Mouse (Mus musculus) stomach, postnatal 0 days (tissue): Measurements from ENCODE around the gene Cgas. TPM values are rescaled to one million over a fixed set of nuclear protein-coding genes. Genes with fewer than 3 reads are reported as not detected.
A peak's percentile ranks its signal among the peaks of the same experiment; 100 is the strongest.

Source experiments
- ATAC-seq: fragments of 200-750 bp; cut with Nextera tagmentation; 2 replicates; pipeline ENCODE4 v1.8.0; 2017; ENCODE audit not compliant: low FRiP score, low TSS enrichment
- DNase-seq: peaks from one replicate; pipeline ENCODE4 v3.0.0-alpha.2; 2016; ENCODE audit warnings: low spot score
- H3K27ac ChIP-seq: fragments of 300-500 bp; sonication (generic); replicated peaks from 2 replicates; pipeline ENCODE4 v1.5.1; 2014; ENCODE audit warnings: mild to moderate bottlenecking, control low read depth
- H3K27me3 ChIP-seq: fragments of 300-500 bp; sonication (generic); 2 replicates; pipeline ENCODE4 v1.6.1; 2014; ENCODE audit warnings: low read length; ENCODE audit not compliant: control insufficient read depth, insufficient read depth
- H3K36me3 ChIP-seq: fragments of 300-500 bp; sonication (generic); 2 replicates; pipeline ENCODE4 v1.6.1; 2014; ENCODE audit warnings: low read length, mixed read lengths; ENCODE audit not compliant: control insufficient read depth, insufficient read depth
- H3K4me1 ChIP-seq: fragments of 300-500 bp; sonication (generic); replicated peaks from 2 replicates; pipeline ENCODE4 v1.6.1; 2014; ENCODE audit warnings: antibody characterized with exemption; ENCODE audit not compliant: control insufficient read depth, insufficient read depth
- H3K4me2 ChIP-seq: fragments of 300-500 bp; sonication (generic); replicated peaks from 2 replicates; pipeline ENCODE4 v1.6.1; 2014; ENCODE audit warnings: low read depth, mild to moderate bottlenecking, control low read depth, moderate library complexity
- H3K4me3 ChIP-seq: fragments of 300-500 bp; sonication (generic); 2 replicates; pipeline ENCODE4 v1.5.1; 2014; ENCODE audit warnings: low read depth, low read length, control low read depth
- H3K9ac ChIP-seq: fragments of 300-500 bp; sonication (generic); 2 replicates; pipeline ENCODE4 v1.6.1; 2014; ENCODE audit warnings: mild to moderate bottlenecking, low read length, control low read depth, mixed read lengths
- H3K9me3 ChIP-seq: fragments of 300-500 bp; sonication (generic); 2 replicates; pipeline ENCODE4 v1.6.1; 2016; ENCODE audit warnings: low read length; ENCODE audit not compliant: control insufficient read depth
- CTCF ChIP-seq: IDR thresholded peaks from 2 replicates; pipeline ENCODE4 v1.5.1; 2016; ENCODE audit warnings: antibody characterized with exemption, low read depth, mild to moderate bottlenecking, moderate library complexity
- EP300 ChIP-seq: optimal IDR thresholded peaks from 2 replicates; pipeline ENCODE3; 2016; ENCODE audit warnings: antibody characterized with exemption
- WGBS: fragments of 180-500 bp; shearing (Covaris S2); extraction: QIAGEN DNeasy Blood & Tissue Kit; methylation state at CpG from one replicate; pipeline ENCODE4 v1.1.7; 2014; 5-methylcytosine and 5-hydroxymethylcytosine counted together
- polyA plus RNA-seq: library from polyadenylated mRNA; unstranded; fragments of >200 nt; fragmentation: Nextera tagmentation; extraction: Ambion mirVana; gene quantifications from 2 replicates; pipeline ENCODE4 v1.2.1, GENCODE M21; 2015

Cgas gene
- polyA plus RNA-seq, 1 experiment from 2014 or later, result 1.6 TPM

DNA sequence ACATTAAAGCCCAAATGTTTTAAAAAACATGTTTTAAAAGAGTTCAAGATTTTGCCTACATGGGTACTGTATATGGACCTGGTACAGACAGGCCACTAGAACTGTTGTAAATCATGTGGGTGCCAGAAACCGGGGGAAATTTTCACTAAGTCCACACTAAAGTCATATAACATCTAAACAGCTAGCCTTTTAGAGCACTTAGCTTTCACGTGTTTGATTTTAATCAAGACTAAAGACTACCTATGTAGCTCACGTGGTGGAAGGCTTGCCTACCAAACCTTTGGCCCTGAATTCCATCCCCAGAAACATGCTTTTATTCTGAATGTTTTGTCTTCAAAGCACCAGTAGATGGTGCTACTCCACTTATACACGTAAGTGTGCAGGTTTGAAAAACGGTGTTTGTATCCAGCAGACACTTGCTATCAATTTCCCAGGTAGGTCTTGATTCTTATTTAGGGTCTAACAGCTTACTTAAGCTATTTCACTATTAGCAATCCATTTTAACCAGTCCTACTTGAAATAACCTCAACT lies 34.0 kb upstream of the Cgas start:
- DNase-seq (no peak), ATAC-seq (no peak)
- no peaks in the 10 kb centered on the region for H3K9me3 ChIP-seq
- no peak overlapping the region for H3K4me2 ChIP-seq
- H3K36me3 ChIP-seq, result peaks cover 21% of the 10 kb centered on the region; the same call in 1 of the 2 replicates
- 3% methylated on average over 5 of the region's 5 CpGs for WGBS
- peak overlapping the region; percentile 9; the same call in 1 of the 2 replicates for H3K27ac ChIP-seq
- no peaks in the 10 kb centered on the region for H3K4me1 ChIP-seq
- TF ChIP-seq CTCF, result peak; percentile 74
- no peak for TF ChIP-seq EP300
- H3K9ac ChIP-seq, result no peak overlapping the region
- no peak overlapping the region for H3K4me3 ChIP-seq
- H3K27me3 ChIP-seq, result no peaks in the 10 kb centered on the region

GRCm38 (mm10) chr9:78476531-78477020 lies 33.5 kb upstream of the Cgas start:
- no peak overlapping the region for H3K4me2 ChIP-seq
- DNase-seq (peak; percentile 23), ATAC-seq (no peak)
- 24% methylated on average over 1 of the region's 1 CpGs for WGBS
- peak overlapping the region; percentile 9; the same call in 1 of the 2 replicates for H3K27ac ChIP-seq
- TF ChIP-seq CTCF (0 out of 2 replicates have a peak, but pooled peaks have one; percentile 2), EP300 (no peak)
- H3K4me3 ChIP-seq, result no peak overlapping the region
- H3K9me3 ChIP-seq, result no peaks in the 10 kb centered on the region
- H3K36me3 ChIP-seq, result peaks cover 21% of the 10 kb centered on the region; the same call in 1 of the 2 replicates
- H3K27me3 ChIP-seq, result no peaks in the 10 kb centered on the region
- H3K9ac ChIP-seq, result no peak overlapping the region
- H3K4me1 ChIP-seq, result no peaks in the 10 kb centered on the region

DNA sequence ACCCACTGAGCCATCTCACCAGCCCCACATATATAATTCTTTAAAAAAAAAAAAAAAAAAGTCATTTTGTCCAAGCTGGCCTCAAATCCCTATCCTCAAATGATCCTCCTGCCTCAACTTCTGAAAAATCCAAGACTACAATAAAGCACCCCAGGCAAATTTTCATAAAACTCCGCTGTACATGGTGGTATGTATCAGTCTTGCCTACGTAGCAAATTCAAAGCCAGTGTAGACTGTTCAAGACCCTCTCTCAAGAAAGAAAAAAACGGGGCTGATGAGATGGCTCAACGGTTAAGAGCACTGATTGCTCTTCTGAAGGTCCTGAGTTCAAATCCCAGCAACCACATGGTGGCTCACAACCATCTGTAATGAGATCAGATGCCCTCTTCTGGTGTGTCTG lies 32.8 kb upstream of the Cgas start:
- DNase-seq, result no peak
- H3K9ac ChIP-seq, result no peak overlapping the region
- WGBS, result 80% methylated on average over 4 of the region's 4 CpGs
- H3K4me3 ChIP-seq, result no peak overlapping the region
- H3K9me3 ChIP-seq, result no peaks in the 10 kb centered on the region
- no peaks in the 10 kb centered on the region for H3K4me1 ChIP-seq
- TF ChIP-seq EP300 (no peak), CTCF (peak; percentile 26; the same call in 1 of the 2 replicates)
- H3K36me3 ChIP-seq, result peaks cover 21% of the 10 kb centered on the region; the same call in 1 of the 2 replicates
- H3K27ac ChIP-seq, result no peak overlapping the region
- H3K4me2 ChIP-seq, result no peak overlapping the region
- H3K27me3 ChIP-seq, result no peaks in the 10 kb centered on the region
- no peak for ATAC-seq

GRCm38 (mm10) chr9:78475383-78475780 lies 32.3 kb upstream of the Cgas start:
- Histone ChIP-seq H3K36me3 (peaks cover 21% of the 10 kb centered on the region; the same call in 1 of the 2 replicates), H3K27me3 (no peaks in the 10 kb centered on the region), H3K4me1 (no peaks in the 10 kb centered on the region), H3K9me3 (no peaks in the 10 kb centered on the region), H3K9ac (no peak overlapping the region), H3K27ac (no peak overlapping the region), H3K4me2 (no peak overlapping the region), H3K4me3 (no peak overlapping the region)
- 81% methylated on average over 2 of the region's 2 CpGs for WGBS
- TF ChIP-seq CTCF (peak; percentile 23; the same call in 1 of the 2 replicates), EP300 (no peak)
- no peak for DNase-seq
- ATAC-seq, result no peak

DNA sequence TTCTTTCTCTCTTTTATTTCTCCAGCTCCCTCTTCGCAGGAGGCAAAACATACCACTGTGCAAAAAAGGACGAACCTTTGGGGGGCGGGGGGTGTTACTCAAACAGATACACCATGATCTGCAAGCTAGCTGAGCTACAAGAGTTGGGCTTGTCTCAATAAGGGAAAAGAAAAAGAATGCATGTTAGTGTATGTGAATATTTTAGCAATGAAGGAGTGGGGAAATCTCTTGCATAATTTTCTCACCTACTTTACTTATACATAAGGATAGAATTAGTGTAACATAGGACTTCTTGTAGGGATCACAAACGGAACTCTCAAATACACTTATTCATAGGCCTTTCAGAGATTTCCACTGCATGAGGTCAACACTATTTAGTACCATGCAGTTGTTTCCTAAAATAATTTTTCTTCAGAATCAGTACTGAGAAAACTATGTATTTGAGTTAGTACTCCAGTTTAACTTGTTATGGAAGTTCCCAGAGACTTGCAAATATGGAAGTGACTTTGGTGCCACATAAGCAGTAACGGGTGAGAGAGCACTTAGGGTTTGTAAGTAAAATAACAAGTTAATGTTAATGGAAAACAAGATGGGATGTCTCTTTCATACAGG lies 31.8 kb upstream of the Cgas start:
- TF ChIP-seq EP300, result no peak
- no peak for TF ChIP-seq CTCF
- no peak overlapping the region for H3K9ac ChIP-seq
- no peak overlapping the region for H3K27ac ChIP-seq
- H3K4me3 ChIP-seq, result no peak overlapping the region
- 74% methylated on average over 5 of the region's 5 CpGs for WGBS
- H3K36me3 ChIP-seq, result peaks cover 21% of the 10 kb centered on the region; the same call in 1 of the 2 replicates
- DNase-seq, result no peak
- no peaks in the 10 kb centered on the region for H3K9me3 ChIP-seq
- H3K4me2 ChIP-seq, result no peak overlapping the region
- no peaks in the 10 kb centered on the region for H3K27me3 ChIP-seq
- ATAC-seq, result no peak
- H3K4me1 ChIP-seq, result no peaks in the 10 kb centered on the region

GRCm38 (mm10) chr9:78474270-78474669 lies 31.2 kb upstream of the Cgas start:
- Histone ChIP-seq H3K9ac (no peak overlapping the region), H3K27me3 (no peaks in the 10 kb centered on the region), H3K36me3 (peaks cover 21% of the 10 kb centered on the region; the same call in 1 of the 2 replicates), H3K9me3 (no peaks in the 10 kb centered on the region), H3K27ac (no peak overlapping the region), H3K4me1 (no peaks in the 10 kb centered on the region), H3K4me2 (no peak overlapping the region), H3K4me3 (no peak overlapping the region)
- TF ChIP-seq EP300 (no peak), CTCF (no peak)
- DNase-seq, result no peak
- 60% methylated on average over 2 of the region's 2 CpGs for WGBS
- ATAC-seq, result no peak
